ENCODE assay signal across 18 mouse cellular contexts in the genomic region with DNA sequence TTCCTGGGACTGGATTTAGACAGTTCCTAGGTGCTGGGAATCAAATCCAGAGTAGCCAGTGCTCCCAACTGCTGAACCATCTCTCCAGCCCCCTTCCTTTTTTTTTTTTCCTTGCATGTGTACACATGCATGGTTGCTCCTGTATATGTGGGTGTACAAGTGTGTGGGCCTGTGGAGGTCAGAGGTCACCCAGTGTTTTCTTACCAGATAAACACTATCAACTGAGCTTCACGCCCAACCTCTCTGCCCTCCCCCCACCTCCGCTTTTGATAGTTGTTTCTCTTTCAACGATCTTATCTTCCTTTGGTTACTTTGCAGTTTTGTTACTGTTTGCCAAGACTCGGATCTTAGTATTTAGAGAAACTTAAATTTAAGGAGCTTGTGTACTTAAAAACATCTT. TPM values are rescaled to one million over a fixed set of nuclear protein-coding genes. Genes with fewer than 3 reads are reported as not detected.
DNase-seq lines count a peak whose midpoint lies in the region; ATAC-seq lines count a peak whose summit lies in the region.
"Had no signal": no experiment of that assay in that cellular context is flagged by ENCODE, and none has a peak within 500 bp of the region (broad histone marks: within the 10 kb centered on the region; RNA-seq: fewer than 3 reads in every experiment).

No protein-coding gene starts in this region.

- WGBS in kidney, embryonic 15.5 days, result 23% methylated on average over 4 of the region's 4 CpGs
- 9% methylated on average over 4 of the region's 4 CpGs for WGBS in liver, embryonic 12.5 days (ENCODE audit: insufficient replicate concordance)

- H3K9me3 ChIP-seq in kidney, embryonic 15.5 days (replicated peaks), result no peaks in the 10 kb centered on the region
- H3K9me3 ChIP-seq in liver, embryonic 12.5 days (replicated peaks), result 0 out of 2 replicates have a peak, but pooled peaks cover 5% of the 10 kb centered on the region
- H3K9me3 ChIP-seq: embryonic facial prominence, embryonic 15.5 days; forebrain, embryonic 13.5 days; limb, embryonic 15.5 days; midbrain, embryonic 12.5 days had no signal

- H3K27ac ChIP-seq in kidney, embryonic 15.5 days, result no peak overlapping the region
- no peak overlapping the region for H3K27ac ChIP-seq in liver, embryonic 12.5 days
- H3K27ac ChIP-seq: embryonic facial prominence, embryonic 15.5 days; forebrain, embryonic 13.5 days; limb, embryonic 15.5 days; midbrain, embryonic 12.5 days had no signal

- 0 out of 2 replicates have a peak, but pooled peaks have one; percentile 29 for ATAC-seq in kidney, embryonic 15.5 days (replicated peaks; ENCODE audit: low FRiP score)
- ATAC-seq in CD4-positive, CD25-positive, alpha-beta regulatory T cell, adult 4 months, result peak; percentile 95
- peak; percentile 37; the same call in 1 of the 2 replicates for ATAC-seq in liver, embryonic 12.5 days
- ATAC-seq: forebrain, embryonic 13.5 days had no signal

- H3K4me1 ChIP-seq in kidney, embryonic 15.5 days, result 0 out of 2 replicates have a peak, but pooled peaks cover 7% of the 10 kb centered on the region
- H3K4me1 ChIP-seq in liver, embryonic 12.5 days, result peaks cover 18% of the 10 kb centered on the region
- H3K4me1 ChIP-seq: embryonic facial prominence, embryonic 15.5 days; forebrain, embryonic 13.5 days; limb, embryonic 15.5 days; midbrain, embryonic 12.5 days had no signal

- intact Hi-C loops in left cerebral cortex, postnatal 36 days (cut with DNase I), result no loop called here

- no peak for DNase-seq in kidney, postnatal 36 days
- DNase-seq in thymus, postnatal 10 days (ENCODE audit: low spot score in 2 of 2), result peak; percentile 25 to 44
- DNase-seq in B cell, adult 2 months, result no peak
- DNase-seq in left cerebral cortex, postnatal 36 days (ENCODE audit: low spot score in 2 of 2), result no peak
- DNase-seq in urinary bladder, adult 18-20 months (ENCODE audit: low spot score in 2 of 2), result no peak
- DNase-seq: cerebellum, adult 11 months; heart, postnatal 4 days; kidney, postnatal 25 days; lung, postnatal 14 days; right cerebral cortex, postnatal 14 days had no signal

- no peak overlapping the region for H3K9ac ChIP-seq in kidney, embryonic 15.5 days
- H3K9ac ChIP-seq in liver, embryonic 12.5 days, result no peak overlapping the region
- H3K9ac ChIP-seq: embryonic facial prominence, embryonic 15.5 days; forebrain, embryonic 13.5 days; heart, embryonic 12.5 days; limb, embryonic 15.5 days; midbrain, embryonic 12.5 days had no signal

- H3K27me3 ChIP-seq in kidney, embryonic 15.5 days, result no peaks in the 10 kb centered on the region
- no peaks in the 10 kb centered on the region for H3K27me3 ChIP-seq in liver, embryonic 12.5 days (replicated peaks)
- H3K27me3 ChIP-seq: embryonic facial prominence, embryonic 15.5 days; forebrain, embryonic 13.5 days; heart, embryonic 12.5 days; limb, embryonic 15.5 days; midbrain, embryonic 12.5 days had no signal

- no peaks in the 10 kb centered on the region for H3K36me3 ChIP-seq in kidney, embryonic 15.5 days
- no peaks in the 10 kb centered on the region for H3K36me3 ChIP-seq in liver, embryonic 12.5 days
- H3K36me3 ChIP-seq: embryonic facial prominence, embryonic 15.5 days; heart, embryonic 12.5 days; limb, embryonic 15.5 days; midbrain, embryonic 12.5 days had no signal

- no peak overlapping the region for H3K4me2 ChIP-seq in kidney, embryonic 15.5 days
- 0 out of 2 replicates have a peak overlapping the region, but pooled peaks have one; percentile 1 for H3K4me2 ChIP-seq in liver, embryonic 12.5 days
- H3K4me2 ChIP-seq: embryonic facial prominence, embryonic 15.5 days; forebrain, embryonic 13.5 days; heart, embryonic 12.5 days; limb, embryonic 15.5 days; midbrain, embryonic 12.5 days had no signal

- H3K4me3 ChIP-seq in kidney, embryonic 15.5 days (replicated peaks), result no peak overlapping the region
- H3K4me3 ChIP-seq in liver, embryonic 12.5 days, result no peak overlapping the region
- H3K4me3 ChIP-seq: embryonic facial prominence, embryonic 15.5 days; forebrain, embryonic 13.5 days; heart, embryonic 12.5 days; limb, embryonic 15.5 days; midbrain, embryonic 12.5 days had no signal

RNA-seq across cellular contexts. Expression of a gene that starts 8.2 kb away (rescaled TPM):
- polyA plus RNA-seq in kidney, embryonic 15.5 days (2015; fragmentation: Nextera tagmentation; extraction: Ambion mirVana), result 20.6 and 21.9 TPM in 2 replicates
- 10 to 100 TPM; 17.1 to 21.3 TPM for polyA plus RNA-seq in CD4-positive, CD25-positive, alpha-beta regulatory T cell, adult 4 months (2017; shearing (Covaris generic))
- polyA plus RNA-seq in liver, embryonic 12.5 days (2016; fragmentation: Nextera tagmentation; extraction: Ambion mirVana), result 7.0 and 7.1 TPM in 2 replicates
- 10 to 100 TPM; 12.1 to 15.7 TPM for total RNA-seq in left cerebral cortex, postnatal 36 days (2021)

Comparison
In these comparisons a context has a peak if more than half of its experiments do, and no peak if none do; other contexts are left out.
1. ATAC-seq: peak in every context shown above with its lines; median percentile 95 in CD4-positive, CD25-positive, alpha-beta regulatory T cell, adult 4 months; 37 in liver, embryonic 12.5 days; 29 in kidney, embryonic 15.5 days.
2. DNase-seq: peak in thymus, postnatal 10 days (2 of 2); none in kidney, postnatal 36 days (0 of 2), B cell, adult 2 months (0 of 2), left cerebral cortex, postnatal 36 days (0 of 2) and urinary bladder, adult 18-20 months (0 of 2).